Mouse (Mus musculus) erythroblast, embryonic 14.5 days (primary cell): Measurements from ENCODE around the gene Rhoh.

Experiments
- GATA1 ChIP-seq: IDR thresholded peaks from 2 replicates; pipeline ENCODE4 v1.6.1; 2012; ENCODE audit warnings: low read length, inconsistent platforms, mixed read lengths
- TAL1 ChIP-seq: IDR thresholded peaks from 3 replicates; pipeline ENCODE4 v1.6.1; 2012; ENCODE audit warnings: low read length, inconsistent platforms, mixed read lengths

GRCm38 (mm10) chr5:65854786-65855191 lies 6.2 kb upstream of the Rhoh start:
- TF ChIP-seq GATA1 (no peak), TAL1 (no peak)
